8 mouse cellular contexts compared by ENCODE assay signal in genomic region chr9:64025565-64025964, GRCm38 (mm10). TPM values are rescaled to one million over a fixed set of nuclear protein-coding genes. Genes with fewer than 3 reads are reported as not detected.
DNase-seq lines count a peak whose midpoint lies in the region; ATAC-seq lines count a peak whose summit lies in the region.

No protein-coding gene starts in this region.

- DNase-seq in adrenal gland, adult 18-20 months (ENCODE audit: low spot score in 2 of 2), result peak; percentile 52 to 59
- no peak for DNase-seq in adrenal gland, adult 8-10 months
- DNase-seq in neural tube, embryonic 10.5 days (ENCODE audit: extremely low spot score, low spot score), result peak; percentile 41
- peak; percentile 71 for DNase-seq in embryo, embryonic 10.5 days (ENCODE audit: low spot score)
- peak; percentile 80 for DNase-seq in kidney, postnatal 14 days
- peak; percentile 58 to 82 for DNase-seq in spleen, postnatal 10 days (ENCODE audit: low spot score in 2 of 2)
- no peak for DNase-seq in layer of hippocampus, postnatal 10 days (ENCODE audit: low spot score in 2 of 2)

- H3K9me3 ChIP-seq in neural tube, embryonic 15.5 days (replicated peaks), result no peaks in the 10 kb centered on the region

- peaks cover 30% of the 10 kb centered on the region for H3K4me1 ChIP-seq in neural tube, embryonic 15.5 days

- no peak overlapping the region for H3K4me2 ChIP-seq in neural tube, embryonic 15.5 days

- H3K9ac ChIP-seq in neural tube, embryonic 15.5 days (replicated peaks), result no peak overlapping the region

- ATAC-seq in neural tube, embryonic 15.5 days (ENCODE audit: low FRiP score), result no peak

- H3K36me3 ChIP-seq in neural tube, embryonic 15.5 days, result no peaks in the 10 kb centered on the region

- H3K27ac ChIP-seq in neural tube, embryonic 15.5 days (replicated peaks), result no peak overlapping the region

- H3K4me3 ChIP-seq in neural tube, embryonic 15.5 days (replicated peaks), result no peak overlapping the region

- 3% methylated on average over 3 of the region's 3 CpGs for WGBS in neural tube, embryonic 15.5 days

- H3K27me3 ChIP-seq in neural tube, embryonic 15.5 days (replicated peaks), result peaks cover 12% of the 10 kb centered on the region; the same call in 1 of the 2 replicates

RNA-seq across cellular contexts. Expression of gene Smad6, which starts 3.7 kb away (rescaled TPM):
- 1 to 10 TPM; 5.4 to 5.5 TPM for total RNA-seq in adrenal gland, adult 18-20 months (2021)
- total RNA-seq in adrenal gland, adult 8-10 months (2022), result 10 to 100 TPM in 1 of 4 experiments, 1 to 10 TPM in 3; 7.6 to 11.1 (median 8.6) TPM
- 1.8 and 3.0 TPM in 2 replicates for polyA plus RNA-seq in neural tube, embryonic 15.5 days (2015; fragmentation: Nextera tagmentation; extraction: Ambion mirVana)
- 1 to 10 TPM; 1.7 to 3.7 TPM for total RNA-seq in layer of hippocampus, postnatal 10 days (2021)

Comparison
In these comparisons a context has a peak if more than half of its experiments do, and no peak if none do; other contexts are left out.
1. DNase-seq: peak in adrenal gland, adult 18-20 months (2 of 2), neural tube, embryonic 10.5 days (single experiment), embryo, embryonic 10.5 days (single experiment), kidney, postnatal 14 days (single experiment) and spleen, postnatal 10 days (2 of 2); none in adrenal gland, adult 8-10 months (single experiment) and layer of hippocampus, postnatal 10 days (0 of 2).